Mouse (Mus musculus) lung, adult 2 months (tissue): Measurements from ENCODE around the gene Crhr1.

Experiments
- CTCF ChIP-seq: fragments of 200-500 bp; IDR thresholded peaks from 2 replicates; pipeline ENCODE4 v1.5.1; 2011; ENCODE audit warnings: mild to moderate bottlenecking, low read length, control low read depth; ENCODE audit not compliant: insufficient read depth
- POLR2A ChIP-seq: fragments of 200-500 bp; IDR thresholded peaks from 2 replicates; pipeline ENCODE4 v1.6.1; 2011; ENCODE audit warnings: low read depth, mild to moderate bottlenecking, control low read depth, low read length, borderline replicate concordance; ENCODE audit errors: extremely low read depth

DNA sequence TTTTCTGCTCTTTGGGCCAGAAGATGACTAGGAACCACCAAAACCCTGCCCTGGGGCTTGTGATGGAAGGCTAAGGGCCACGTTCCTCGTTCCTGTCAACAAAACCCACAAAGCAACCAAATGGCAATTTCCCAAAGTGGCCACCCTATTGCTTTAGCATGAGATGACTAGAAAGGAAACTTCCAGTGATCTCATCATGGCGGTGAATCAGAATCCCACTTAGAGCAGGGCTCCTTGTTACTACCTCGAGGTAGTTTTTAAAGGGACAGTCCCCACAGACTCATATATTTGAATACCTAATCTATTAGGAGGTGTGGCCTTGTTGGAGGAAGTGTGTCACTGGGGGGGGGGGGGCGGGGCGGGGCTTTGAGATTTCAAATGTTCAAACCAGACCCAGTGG, 48.9 kb upstream of the Crhr1 start:
- no peak for TF ChIP-seq POLR2A
- no peak for TF ChIP-seq CTCF
